Mouse (Mus musculus) hematopoietic stem cell, adult 5-6 weeks (primary cell): Measurements from ENCODE around the gene Klk1b3. TPM values are rescaled to one million over a fixed set of nuclear protein-coding genes. Genes with fewer than 3 reads are reported as not detected.
"Not testable (repeated sequence)": the region's sequence is repeated elsewhere in the genome, so short reads cannot be mapped to it uniquely, and the experiment has no call there.

ENCODE experiments used
- ATAC-seq, 2 experiments: fragments of 125-278 bp in 1 of 2; replicated peaks in 1 of 2; 2 replicates each; pipeline ENCODE4 v1.8.0; 2016 to 2017; ENCODE audit warnings: inconsistent platforms in 2 of 2, mild to moderate bottlenecking in 2 of 2, moderate number of reproducible peaks in 2 of 2, low read depth in 1 of 2, moderate TSS enrichment in 1 of 2; ENCODE audit not compliant: low FRiP score in 2 of 2, poor library complexity in 2 of 2, severe bottlenecking in 2 of 2, insufficient read depth in 1 of 2, low TSS enrichment in 1 of 2
- total RNA-seq: library from RNA; stranded (forward); fragments of 172-1452, 232-1000 nt; gene quantifications from 2 replicates; pipeline ENCODE4 v1.2.3, GENCODE M21; 2017

Klk1b3 gene
- total RNA-seq, 1 experiment from 2014 or later = not detected

- peak; percentile 30 to 36 for ATAC-seq
Measured at GRCm38 (mm10) chr7:44246984-44247470, 49.0 kb downstream of the Klk1b3 start.

- ATAC-seq = no peak
Measured at GRCm38 (mm10) chr7:44247971-44248370, 50.0 kb downstream of the Klk1b3 start.

- no peak for ATAC-seq
Measured at GRCm38 (mm10) chr7:44249248-44249647, 51.3 kb downstream of the Klk1b3 start.

GRCm38 (mm10) chr7:44250732-44251275, 52.8 kb downstream of the Klk1b3 start:
- ATAC-seq = not testable (repeated sequence)

Other genes starting within 250 kb of the Klk1b3 start
- not detected in 2 replicates for gene Klk1b8, start 247.5 kb upstream of the Klk1b3 start, total RNA-seq
- gene Klk1b1, start 231.4 kb upstream of the Klk1b3 start, total RNA-seq = not detected in 2 replicates
- gene Klk1b9, start 222.1 kb upstream of the Klk1b3 start, total RNA-seq = not detected in 2 replicates
- not detected in 2 replicates for gene Klk1b11, start 202.3 kb upstream of the Klk1b3 start, total RNA-seq
- not detected in 2 replicates for gene Klk1b26, start 186.0 kb upstream of the Klk1b3 start, total RNA-seq
- not detected in 2 replicates for gene Klk1b27, start 145.9 kb upstream of the Klk1b3 start, total RNA-seq
- gene Klk1b21, start 95.9 kb upstream of the Klk1b3 start, total RNA-seq = not detected in 2 replicates
- gene Klk1b22, start 85.5 kb upstream of the Klk1b3 start, total RNA-seq = not detected in 2 replicates
- gene Klk1b16, start 61.4 kb upstream of the Klk1b3 start, total RNA-seq = not detected in 2 replicates
- not detected in 2 replicates for gene Klk1b24, start 10.0 kb upstream of the Klk1b3 start, total RNA-seq
- not detected in 2 replicates for gene Klk1b4, start 9.2 kb downstream of the Klk1b3 start, total RNA-seq
- not detected in 2 replicates for gene Klk1b5, start 17.8 kb downstream of the Klk1b3 start, total RNA-seq
- not detected in 2 replicates for gene Klk1, start 27.2 kb downstream of the Klk1b3 start, total RNA-seq
- gene Gm36864, start 38.0 kb downstream of the Klk1b3 start, total RNA-seq = not detected in 2 replicates
- 0.31 TPM in 1 of 2 replicates, not detected in the other for gene 1700028J19Rik, start 48.5 kb downstream of the Klk1b3 start, total RNA-seq
- gene 2410002F23Rik, start 48.5 kb downstream of the Klk1b3 start, total RNA-seq = 86.6 and 87.3 TPM in 2 replicates
- 0.74 TPM in 1 of 2 replicates, not detected in the other for gene Acp4, start 59.2 kb downstream of the Klk1b3 start, total RNA-seq
- not detected in 2 replicates for gene Gm15517, start 63.3 kb downstream of the Klk1b3 start, total RNA-seq
- 1.5 and 4.2 TPM in 2 replicates for gene Clec11a, start 108.7 kb downstream of the Klk1b3 start, total RNA-seq
- not detected in 2 replicates for gene Shank1, start 112.1 kb downstream of the Klk1b3 start, total RNA-seq
- gene Syt3, start 185.9 kb downstream of the Klk1b3 start, total RNA-seq = 0.79 and 1.8 TPM in 2 replicates
- 1.9 TPM in 1 of 2 replicates, not detected in the other for gene 1700008O03Rik, start 187.6 kb downstream of the Klk1b3 start, total RNA-seq
- not detected in 2 replicates for gene Lrrc4b, start 230.8 kb downstream of the Klk1b3 start, total RNA-seq